Mouse (Mus musculus) cerebellum, adult 9-11 months (tissue): Measurements from ENCODE around the gene Prr15.
A peak's percentile ranks its signal among the peaks of the same experiment; 100 is the strongest.

ENCODE experiments used
- DNase-seq: peaks from one replicate; pipeline ENCODE4 v3.0.0; 2022

Gene Prr15

GRCm38 (mm10) chr6:54325246-54325885 lies at the start of gene Prr15:
TSS of gene Prr15 (plus strand) at chr6:54325835.
- DNase-seq, result no peak

- DNase-seq, result no peak
Measured at GRCm38 (mm10) chr6:54277234-54277633, 48.4 kb upstream of the Prr15 start.

GRCm38 (mm10) chr6:54277828-54278227 lies 47.8 kb upstream of the Prr15 start:
- DNase-seq, result no peak

GRCm38 (mm10) chr6:54278613-54279012 lies 47.0 kb upstream of the Prr15 start:
- no peak for DNase-seq

- no peak for DNase-seq
Measured at GRCm38 (mm10) chr6:54279391-54279790, 46.2 kb upstream of the Prr15 start.

GRCm38 (mm10) chr6:54280248-54280647 lies 45.4 kb upstream of the Prr15 start:
- DNase-seq, result no peak

GRCm38 (mm10) chr6:54283299-54283698 lies 42.3 kb upstream of the Prr15 start:
- no peak for DNase-seq

GRCm38 (mm10) chr6:54284167-54284711 lies 41.4 kb upstream of the Prr15 start:
- DNase-seq, result no peak

- no peak for DNase-seq
Measured at GRCm38 (mm10) chr6:54286813-54287212, 38.8 kb upstream of the Prr15 start.

GRCm38 (mm10) chr6:54289774-54290500 lies 35.7 kb upstream of the Prr15 start:
- DNase-seq, result no peak

- no peak for DNase-seq
Measured at GRCm38 (mm10) chr6:54297231-54297630, 28.4 kb upstream of the Prr15 start.

- DNase-seq, result no peak
Measured at GRCm38 (mm10) chr6:54299417-54299816, 26.2 kb upstream of the Prr15 start.

GRCm38 (mm10) chr6:54305777-54306176 lies 19.9 kb upstream of the Prr15 start:
- DNase-seq, result no peak

- DNase-seq, result no peak
Measured at GRCm38 (mm10) chr6:54313071-54313470, 12.6 kb upstream of the Prr15 start.

GRCm38 (mm10) chr6:54318618-54319017 lies 7.0 kb upstream of the Prr15 start:
- no peak for DNase-seq

- DNase-seq, result no peak
Measured at GRCm38 (mm10) chr6:54319198-54319597, 6.4 kb upstream of the Prr15 start.

GRCm38 (mm10) chr6:54320236-54320635 lies 5.4 kb upstream of the Prr15 start:
- DNase-seq, result no peak

- DNase-seq, result peak; percentile 66
Measured at GRCm38 (mm10) chr6:54326671-54327625, 1.3 kb downstream of the Prr15 start.

- peak; percentile 71 for DNase-seq
Measured at GRCm38 (mm10) chr6:54327626-54328003, 2.0 kb downstream of the Prr15 start.

- no peak for DNase-seq
Measured at GRCm38 (mm10) chr6:54328783-54329182, 3.1 kb downstream of the Prr15 start.

GRCm38 (mm10) chr6:54329598-54329997 lies 4.0 kb downstream of the Prr15 start:
- DNase-seq, result no peak

GRCm38 (mm10) chr6:54330166-54330565 lies 4.5 kb downstream of the Prr15 start:
- no peak for DNase-seq

GRCm38 (mm10) chr6:54331765-54332164 lies 6.1 kb downstream of the Prr15 start:
- DNase-seq, result no peak
